Mouse (Mus musculus): ENCODE measurements around the gene Tapbp. TPM values are rescaled to one million over a fixed set of nuclear protein-coding genes. Genes with fewer than 3 reads are reported as not detected.

Gene Tapbp
- total and polyA plus RNA-seq, 3 experiments, result 45.3 to 134 (median 116) TPM

GRCm38 (mm10) chr17:33924577-33925283 lies 9.0 kb downstream of the Tapbp start:
- TF ChIP-seq CHD1 (IDR thresholded peaks at IDR 0.05; ENCODE audit: low read depth, low read length) (no peak), JUND (conservative IDR thresholded peaks at IDR 0.05; ENCODE audit: low read depth, low read length) (no peak), CTCF (conservative IDR thresholded peaks at IDR 0.05 in 1 of 2, IDR thresholded peaks at IDR 0.05 in 1 of 2; ENCODE audit: low read depth in 2 of 2, low read length in 2 of 2) (peak; percentile 39 to 69; a peak in 3 of 4 replicates), POLR2AphosphoS2 (IDR thresholded peaks at IDR 0.05; ENCODE audit: low read depth, low read length) (no peak), SMC3 (IDR thresholded peaks at IDR 0.05; ENCODE audit: low read depth, low read length) (peak; percentile 55), ZC3H11A (IDR thresholded peaks at IDR 0.05; ENCODE audit: low read depth, low read length) (no peak), MEF2A (IDR thresholded peaks at IDR 0.05; ENCODE audit: borderline replicate concordance, low read depth, low read length) (no peak), RAD21 (IDR thresholded peaks at IDR 0.05; ENCODE audit: low read depth, low read length) (peak; percentile 56), MXI1 (IDR thresholded peaks at IDR 0.05; ENCODE audit: low read depth, low read length) (no peak), PAX5 (IDR thresholded peaks at IDR 0.05; ENCODE audit: low read length) (no peak), ZNF384 (IDR thresholded peaks at IDR 0.05; ENCODE audit: low read depth, low read length) (no peak), ETS1 (conservative IDR thresholded peaks at IDR 0.05; ENCODE audit: low read depth, low read length) (no peak), CHD2 (IDR thresholded peaks at IDR 0.05; ENCODE audit: low read length) (no peak), JUN (IDR thresholded peaks at IDR 0.05; ENCODE audit: insufficient read depth, low read depth, low read length) (no peak)
- peaks cover 5 to 24% of the 10 kb centered on the region in 2 experiments; a peak in 3 of 4 replicates for H3K4me1 ChIP-seq (ENCODE audit: control insufficient read depth in 1 of 2, insufficient read depth in 2 of 2)
- dilution Hi-C loops (cut with MboI; ENCODE audit: extremely low pct_ligation_motif_present, extremely low pct_unique_long_range_greater_than_20kb, low sequenced_read_pairs) (no loop called here), in situ Hi-C loops (cut with MboI; ENCODE audit: low pct_ligation_motif_present, low pct_unique_long_range_greater_than_20kb, low sequenced_read_pairs) (no loop called here)
- H3K27me3 ChIP-seq (replicated peaks), result no peaks in the 10 kb centered on the region
- peak; percentile 75 for DNase-seq (ENCODE audit: extremely low read depth)
- no peak overlapping the region for H3K9ac ChIP-seq (ENCODE audit: insufficient read depth, low read depth)
- peaks cover 24% of the 10 kb centered on the region for H3K79me2 ChIP-seq (replicated peaks; ENCODE audit: control insufficient read depth, extremely low read depth, insufficient read depth, poor library complexity, severe bottlenecking)
- no peak overlapping the region for H3K27ac ChIP-seq (ENCODE audit: insufficient read depth, low read depth)
- H3K9me3 ChIP-seq (replicated peaks; ENCODE audit: low read length), result peaks cover 3% of the 10 kb centered on the region
- H3K4me2 ChIP-seq (ENCODE audit: insufficient read depth, low read depth, poor library complexity, severe bottlenecking), result no peak overlapping the region
- H3K4me3 ChIP-seq (replicated peaks in 1 of 3; ENCODE audit: low read depth in 2 of 3, low read length in 2 of 3, poor library complexity in 1 of 3), result no peak overlapping the region
- H3K36me3 ChIP-seq (replicated peaks in 1 of 2; ENCODE audit: control insufficient read depth in 1 of 2, insufficient read depth in 1 of 2, low read length in 1 of 2), result peaks cover 61 to 78% of the 10 kb centered on the region in 2 experiments

- Histone ChIP-seq H3K79me2 (replicated peaks; ENCODE audit: control insufficient read depth, extremely low read depth, insufficient read depth, poor library complexity, severe bottlenecking) (peaks cover 24% of the 10 kb centered on the region), H3K27ac (ENCODE audit: insufficient read depth, low read depth) (no peak overlapping the region), H3K9me3 (replicated peaks; ENCODE audit: low read length) (peaks cover 3% of the 10 kb centered on the region), H3K4me3 (replicated peaks in 1 of 3; ENCODE audit: low read depth in 2 of 3, low read length in 2 of 3, poor library complexity in 1 of 3) (no peak overlapping the region), H3K27me3 (replicated peaks) (no peaks in the 10 kb centered on the region), H3K36me3 (replicated peaks in 1 of 2; ENCODE audit: control insufficient read depth in 1 of 2, insufficient read depth in 1 of 2, low read length in 1 of 2) (peaks cover 61 to 78% of the 10 kb centered on the region in 2 experiments), H3K9ac (ENCODE audit: insufficient read depth, low read depth) (no peak overlapping the region), H3K4me2 (ENCODE audit: insufficient read depth, low read depth, poor library complexity, severe bottlenecking) (no peak overlapping the region), H3K4me1 (ENCODE audit: control insufficient read depth in 1 of 2, insufficient read depth in 2 of 2) (peaks cover 5 to 24% of the 10 kb centered on the region in 2 experiments; a peak in 3 of 4 replicates)
- TF ChIP-seq CTCF (conservative IDR thresholded peaks at IDR 0.05 in 1 of 2, IDR thresholded peaks at IDR 0.05 in 1 of 2; ENCODE audit: low read depth in 2 of 2, low read length in 2 of 2) (peak in 1 of 2 experiments; percentile 37; a peak in 2 of 4 replicates), UBTF (IDR thresholded peaks at IDR 0.05; ENCODE audit: low read depth, low read length) (no peak), MAZ (IDR thresholded peaks at IDR 0.05; ENCODE audit: low read depth, low read length) (no peak)
- no peak for DNase-seq (ENCODE audit: extremely low read depth)
- in situ Hi-C loops (cut with MboI; ENCODE audit: low pct_ligation_motif_present, low pct_unique_long_range_greater_than_20kb, low sequenced_read_pairs) (no loop called here), dilution Hi-C loops (cut with MboI; ENCODE audit: extremely low pct_ligation_motif_present, extremely low pct_unique_long_range_greater_than_20kb, low sequenced_read_pairs) (no loop called here)
Observed at GRCm38 (mm10) chr17:33925406-33926116, 9.9 kb downstream of the Tapbp start.
